Mouse (Mus musculus) testis, adult 2 months (tissue): ENCODE data around the gene Mark2.

Experiments
- CTCF ChIP-seq: fragments of 200-500 bp; IDR thresholded peaks from 2 replicates; pipeline ENCODE4 v1.5.1; 2012; ENCODE audit warnings: low read depth, mild to moderate bottlenecking, inconsistent platforms, low read length, moderate library complexity; ENCODE audit not compliant: control insufficient read depth, insufficient read depth, insufficient replicate concordance
- POLR2A ChIP-seq: fragments of 200-500 bp; IDR thresholded peaks from 2 replicates; pipeline ENCODE4 v1.6.1; 2012; ENCODE audit warnings: low read depth, mild to moderate bottlenecking, inconsistent platforms, low read length, moderate library complexity; ENCODE audit not compliant: control insufficient read depth

GRCm38 (mm10) chr19:7262592-7262991 lies 79.1 kb downstream of the Mark2 start:
- TF ChIP-seq CTCF (no peak), POLR2A (no peak)
